Mouse (Mus musculus) heart, adult 2 months (tissue): ENCODE data around the gene Fsip1.

Source experiments
- CTCF ChIP-seq: fragments of 200-600 bp; IDR thresholded peaks from 2 replicates; pipeline ENCODE4 v1.8.1; 2022; ENCODE audit warnings: antibody characterized with exemption, mild to moderate bottlenecking, moderate library complexity
- POLR2A ChIP-seq: fragments of 200-500 bp; IDR thresholded peaks from 2 replicates; pipeline ENCODE4 v1.6.1; 2011; ENCODE audit warnings: mild to moderate bottlenecking, low read depth, low read length, control low read depth; ENCODE audit not compliant: insufficient read depth

GRCm38 (mm10) chr2:118125943-118126470, 130.8 kb downstream of the Fsip1 start:
- TF ChIP-seq CTCF (no peak), POLR2A (no peak)
